Mouse (Mus musculus): Measurements from ENCODE around the gene Tnfaip2. TPM values are rescaled to one million over a fixed set of nuclear protein-coding genes. Genes with fewer than 3 reads are reported as not detected.

Gene Tnfaip2
- polyA plus RNA-seq, 1 experiment from 2014 or later: 0.79 TPM

GRCm38 (mm10) chr12:111447898-111448760 lies 5.9 kb downstream of the Tnfaip2 start:
- Histone ChIP-seq H3K9ac (ENCODE audit: low read depth, low read length) (no peak overlapping the region), H3K4me2 (ENCODE audit: low read length) (no peak overlapping the region), H3K4me3 (ENCODE audit: low read depth, low read length) (no peak overlapping the region), H3K4me1 (ENCODE audit: control insufficient read depth, insufficient read depth, low read length) (peaks cover 7% of the 10 kb centered on the region), H3K27me3 (ENCODE audit: control insufficient read depth, insufficient read depth, low read depth, low read length) (peaks cover 85% of the 10 kb centered on the region), H3K27ac (ENCODE audit: low read length) (no peak overlapping the region), H3K9me3 (replicated peaks; ENCODE audit: control insufficient read depth, low read length, poor library complexity, severe bottlenecking) (no peaks in the 10 kb centered on the region), H3K36me3 (ENCODE audit: control insufficient read depth, insufficient read depth, low read length) (no peaks in the 10 kb centered on the region)
- no peak for ATAC-seq
- WGBS: 16% methylated on average over 22 of the region's 22 CpGs

DNA sequence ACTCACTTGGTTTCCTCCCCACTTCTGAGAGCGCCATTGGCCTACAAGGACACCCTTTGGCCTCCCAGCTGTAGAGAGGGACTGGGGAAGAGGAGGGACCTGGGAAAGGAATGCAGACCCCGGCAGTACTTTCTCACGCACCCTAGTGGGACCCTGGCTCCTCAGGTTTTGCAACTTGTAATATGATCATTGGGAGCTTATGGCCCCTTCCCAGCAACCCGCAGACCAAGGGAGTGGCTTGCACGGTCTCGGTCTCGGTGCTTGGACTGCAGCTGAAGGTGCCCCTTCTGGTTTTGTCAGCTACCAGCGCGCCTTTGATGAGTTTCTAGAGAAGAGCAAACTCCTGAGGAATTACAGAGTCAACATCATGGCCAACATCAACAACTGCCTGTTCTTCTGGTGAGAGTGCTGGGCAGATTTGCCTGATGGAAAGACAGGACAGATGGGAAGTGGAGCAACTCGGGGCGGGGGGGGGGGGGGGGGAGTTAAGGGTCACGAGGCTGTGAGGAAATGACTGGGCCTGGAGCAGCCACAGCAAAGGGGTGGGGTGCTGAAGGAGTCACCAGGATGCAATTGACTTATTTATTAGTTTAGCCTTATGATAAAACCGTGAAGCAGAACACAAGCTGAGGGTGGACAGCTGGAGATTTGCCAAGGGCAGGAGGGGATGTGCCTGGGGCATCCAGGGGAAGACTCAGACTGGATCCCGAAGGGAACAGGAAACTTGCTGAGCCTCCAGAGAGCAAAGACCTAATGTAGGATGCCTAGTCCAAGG lies 6.8 kb downstream of the Tnfaip2 start:
- Histone ChIP-seq H3K4me1 (ENCODE audit: control insufficient read depth, insufficient read depth, low read length) (peaks cover 7% of the 10 kb centered on the region), H3K27ac (ENCODE audit: low read length) (no peak overlapping the region), H3K9ac (ENCODE audit: low read depth, low read length) (no peak overlapping the region), H3K36me3 (ENCODE audit: control insufficient read depth, insufficient read depth, low read length) (no peaks in the 10 kb centered on the region), H3K27me3 (ENCODE audit: control insufficient read depth, insufficient read depth, low read depth, low read length) (peaks cover 75% of the 10 kb centered on the region), H3K4me3 (ENCODE audit: low read depth, low read length) (no peak overlapping the region), H3K4me2 (ENCODE audit: low read length) (no peak overlapping the region), H3K9me3 (replicated peaks; ENCODE audit: control insufficient read depth, low read length, poor library complexity, severe bottlenecking) (no peaks in the 10 kb centered on the region)
- WGBS: 15% methylated on average over 12 of the region's 14 CpGs
- ATAC-seq: no peak

GRCm38 (mm10) chr12:111450359-111450758 lies 8.1 kb downstream of the Tnfaip2 start:
- WGBS: 46% methylated on average over 6 of the region's 6 CpGs
- H3K9ac ChIP-seq (ENCODE audit: low read depth, low read length): no peak overlapping the region
- H3K36me3 ChIP-seq (ENCODE audit: control insufficient read depth, insufficient read depth, low read length): no peaks in the 10 kb centered on the region
- no peaks in the 10 kb centered on the region for H3K9me3 ChIP-seq (replicated peaks; ENCODE audit: control insufficient read depth, low read length, poor library complexity, severe bottlenecking)
- H3K27ac ChIP-seq (ENCODE audit: low read length): no peak overlapping the region
- no peak overlapping the region for H3K4me3 ChIP-seq (ENCODE audit: low read depth, low read length)
- H3K4me1 ChIP-seq (ENCODE audit: control insufficient read depth, insufficient read depth, low read length): peaks cover 6% of the 10 kb centered on the region
- peaks cover 62% of the 10 kb centered on the region for H3K27me3 ChIP-seq (ENCODE audit: control insufficient read depth, insufficient read depth, low read depth, low read length)
- no peak for ATAC-seq
- H3K4me2 ChIP-seq (ENCODE audit: low read length): no peak overlapping the region

DNA sequence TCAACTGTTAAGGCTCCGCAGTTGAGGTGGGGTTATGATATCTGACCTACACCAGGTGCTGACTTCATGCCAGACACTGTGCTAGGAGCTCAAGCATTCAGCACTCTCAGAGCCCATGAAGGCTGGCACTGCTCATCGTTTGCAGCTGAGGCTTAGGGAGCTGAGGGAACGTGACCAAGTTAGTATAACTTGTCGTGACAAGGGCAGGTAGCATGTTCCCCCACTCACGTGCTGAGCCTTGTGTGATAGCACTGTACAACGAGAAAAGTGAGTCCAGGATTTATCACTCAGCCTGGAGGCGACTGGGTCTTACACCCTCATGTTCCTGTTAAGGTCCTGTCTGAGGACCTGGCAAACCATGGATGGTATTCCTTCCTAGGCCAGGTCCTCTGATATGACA lies 9.3 kb downstream of the Tnfaip2 start:
- Histone ChIP-seq H3K27ac (ENCODE audit: low read length) (no peak overlapping the region), H3K27me3 (ENCODE audit: control insufficient read depth, insufficient read depth, low read depth, low read length) (peaks cover 50% of the 10 kb centered on the region), H3K4me1 (ENCODE audit: control insufficient read depth, insufficient read depth, low read length) (no peaks in the 10 kb centered on the region; the same call in 1 of the 2 replicates), H3K9me3 (replicated peaks; ENCODE audit: control insufficient read depth, low read length, poor library complexity, severe bottlenecking) (no peaks in the 10 kb centered on the region), H3K4me3 (ENCODE audit: low read depth, low read length) (no peak overlapping the region), H3K36me3 (ENCODE audit: control insufficient read depth, insufficient read depth, low read length) (no peaks in the 10 kb centered on the region), H3K4me2 (ENCODE audit: low read length) (no peak overlapping the region), H3K9ac (ENCODE audit: low read depth, low read length) (no peak overlapping the region)
- 88% methylated on average over 7 of the region's 7 CpGs for WGBS
- no peak for ATAC-seq

- WGBS: 38% methylated on average over 4 of the region's 4 CpGs
- Histone ChIP-seq H3K36me3 (ENCODE audit: control insufficient read depth, insufficient read depth, low read length) (no peaks in the 10 kb centered on the region), H3K4me3 (ENCODE audit: low read depth, low read length) (no peak overlapping the region), H3K4me1 (ENCODE audit: control insufficient read depth, insufficient read depth, low read length) (no peaks in the 10 kb centered on the region; the same call in 1 of the 2 replicates), H3K4me2 (ENCODE audit: low read length) (no peak overlapping the region), H3K27me3 (ENCODE audit: control insufficient read depth, insufficient read depth, low read depth, low read length) (peaks cover 27% of the 10 kb centered on the region), H3K9me3 (replicated peaks; ENCODE audit: control insufficient read depth, low read length, poor library complexity, severe bottlenecking) (no peaks in the 10 kb centered on the region), H3K27ac (ENCODE audit: low read length) (no peak overlapping the region), H3K9ac (ENCODE audit: low read depth, low read length) (no peak overlapping the region)
- ATAC-seq: no peak
Observed at GRCm38 (mm10) chr12:111454021-111454420, 11.8 kb downstream of the Tnfaip2 start.

GRCm38 (mm10) chr12:111454543-111455280 lies 12.4 kb downstream of the Tnfaip2 start:
- Histone ChIP-seq H3K36me3 (ENCODE audit: control insufficient read depth, insufficient read depth, low read length) (no peaks in the 10 kb centered on the region), H3K27me3 (ENCODE audit: control insufficient read depth, insufficient read depth, low read depth, low read length) (peaks cover 21% of the 10 kb centered on the region), H3K4me1 (ENCODE audit: control insufficient read depth, insufficient read depth, low read length) (no peaks in the 10 kb centered on the region), H3K9me3 (replicated peaks; ENCODE audit: control insufficient read depth, low read length, poor library complexity, severe bottlenecking) (no peaks in the 10 kb centered on the region), H3K27ac (ENCODE audit: low read length) (no peak overlapping the region), H3K9ac (ENCODE audit: low read depth, low read length) (no peak overlapping the region), H3K4me3 (ENCODE audit: low read depth, low read length) (no peak overlapping the region), H3K4me2 (ENCODE audit: low read length) (no peak overlapping the region)
- WGBS: 66% methylated on average over 10 of the region's 10 CpGs
- ATAC-seq: no peak

DNA sequence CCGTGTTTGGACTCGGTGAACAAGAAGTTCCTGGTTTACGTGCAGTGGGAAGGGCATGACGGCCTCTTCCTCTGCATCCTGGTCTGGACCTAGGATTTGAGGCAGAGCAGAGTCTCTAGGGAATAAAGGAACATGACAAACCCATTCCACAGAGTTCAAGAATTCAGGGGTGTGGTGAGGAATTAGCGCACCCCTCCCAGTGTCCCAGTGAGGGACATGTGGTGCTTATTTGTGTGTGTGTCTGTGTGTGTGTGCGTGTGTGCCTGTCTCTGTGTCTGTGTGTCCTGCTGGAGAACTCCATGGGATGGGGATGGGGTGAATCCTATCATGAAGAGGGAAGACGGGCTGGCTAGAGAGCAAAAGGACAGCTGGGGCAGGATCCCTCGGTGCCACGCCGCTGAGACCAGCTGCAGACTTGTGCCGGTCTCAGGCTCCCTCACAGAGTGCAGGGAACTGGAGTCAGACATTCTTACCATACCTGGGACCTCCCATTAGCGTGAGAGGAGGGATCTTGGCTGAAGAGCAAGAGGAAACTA lies 13.1 kb downstream of the Tnfaip2 start:
- Histone ChIP-seq H3K27me3 (ENCODE audit: control insufficient read depth, insufficient read depth, low read depth, low read length) (peaks cover 14% of the 10 kb centered on the region), H3K9me3 (replicated peaks; ENCODE audit: control insufficient read depth, low read length, poor library complexity, severe bottlenecking) (no peaks in the 10 kb centered on the region), H3K36me3 (ENCODE audit: control insufficient read depth, insufficient read depth, low read length) (no peaks in the 10 kb centered on the region), H3K4me1 (ENCODE audit: control insufficient read depth, insufficient read depth, low read length) (no peaks in the 10 kb centered on the region), H3K9ac (ENCODE audit: low read depth, low read length) (no peak overlapping the region), H3K4me3 (ENCODE audit: low read depth, low read length) (no peak overlapping the region), H3K4me2 (ENCODE audit: low read length) (no peak overlapping the region), H3K27ac (ENCODE audit: low read length) (no peak overlapping the region)
- 76% methylated on average over 12 of the region's 12 CpGs for WGBS
- ATAC-seq: no peak

DNA sequence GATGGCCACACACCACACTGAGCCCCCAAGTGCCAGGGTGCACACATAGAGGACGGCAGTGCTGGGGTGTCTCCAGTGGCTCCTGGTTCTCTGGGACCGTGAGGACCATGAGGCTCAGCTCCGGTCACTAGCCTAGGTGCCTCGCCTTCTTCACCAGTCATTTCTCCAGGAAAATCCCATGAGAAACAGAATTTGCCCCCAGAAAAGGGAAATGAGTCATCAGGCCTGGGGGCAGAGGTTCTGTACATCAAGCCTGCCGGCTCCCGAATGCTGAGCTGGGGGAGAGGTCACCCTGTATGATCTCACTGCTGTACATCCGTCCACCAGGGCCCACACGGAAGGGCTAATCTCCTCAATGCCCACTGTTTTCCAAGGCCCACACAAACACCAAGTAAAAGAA lies 13.6 kb downstream of the Tnfaip2 start:
- no peak overlapping the region for H3K4me3 ChIP-seq (ENCODE audit: low read depth, low read length)
- H3K27me3 ChIP-seq (ENCODE audit: control insufficient read depth, insufficient read depth, low read depth, low read length): peaks cover 11% of the 10 kb centered on the region
- no peak overlapping the region for H3K27ac ChIP-seq (ENCODE audit: low read length)
- no peaks in the 10 kb centered on the region for H3K36me3 ChIP-seq (ENCODE audit: control insufficient read depth, insufficient read depth, low read length)
- ATAC-seq: no peak
- H3K9ac ChIP-seq (ENCODE audit: low read depth, low read length): no peak overlapping the region
- no peaks in the 10 kb centered on the region for H3K9me3 ChIP-seq (replicated peaks; ENCODE audit: control insufficient read depth, low read length, poor library complexity, severe bottlenecking)
- WGBS: 62% methylated on average over 8 of the region's 8 CpGs
- no peaks in the 10 kb centered on the region for H3K4me1 ChIP-seq (ENCODE audit: control insufficient read depth, insufficient read depth, low read length)
- no peak overlapping the region for H3K4me2 ChIP-seq (ENCODE audit: low read length)
